Mouse (Mus musculus) heart, postnatal 0 days (tissue): ENCODE measurements around the gene Olfr456.
"Not testable (repeated sequence)": the region's sequence is repeated elsewhere in the genome, so short reads cannot be mapped to it uniquely, and the experiment has no call there.

Experiments used
- CTCF ChIP-seq: IDR thresholded peaks from 2 replicates; pipeline ENCODE4 v1.5.1; 2016; ENCODE audit warnings: antibody characterized with exemption, control low read depth, low read depth
- EP300 ChIP-seq: IDR thresholded peaks from 2 replicates; pipeline ENCODE4 v1.6.1; 2016; ENCODE audit warnings: antibody characterized with exemption, low read depth

GRCm38 (mm10) chr6:42471298-42471697, 15.7 kb downstream of the Olfr456 start:
- TF ChIP-seq EP300, CTCF: not testable (repeated sequence)
